8 mouse cellular contexts compared by ENCODE assay signal in the genomic region with DNA sequence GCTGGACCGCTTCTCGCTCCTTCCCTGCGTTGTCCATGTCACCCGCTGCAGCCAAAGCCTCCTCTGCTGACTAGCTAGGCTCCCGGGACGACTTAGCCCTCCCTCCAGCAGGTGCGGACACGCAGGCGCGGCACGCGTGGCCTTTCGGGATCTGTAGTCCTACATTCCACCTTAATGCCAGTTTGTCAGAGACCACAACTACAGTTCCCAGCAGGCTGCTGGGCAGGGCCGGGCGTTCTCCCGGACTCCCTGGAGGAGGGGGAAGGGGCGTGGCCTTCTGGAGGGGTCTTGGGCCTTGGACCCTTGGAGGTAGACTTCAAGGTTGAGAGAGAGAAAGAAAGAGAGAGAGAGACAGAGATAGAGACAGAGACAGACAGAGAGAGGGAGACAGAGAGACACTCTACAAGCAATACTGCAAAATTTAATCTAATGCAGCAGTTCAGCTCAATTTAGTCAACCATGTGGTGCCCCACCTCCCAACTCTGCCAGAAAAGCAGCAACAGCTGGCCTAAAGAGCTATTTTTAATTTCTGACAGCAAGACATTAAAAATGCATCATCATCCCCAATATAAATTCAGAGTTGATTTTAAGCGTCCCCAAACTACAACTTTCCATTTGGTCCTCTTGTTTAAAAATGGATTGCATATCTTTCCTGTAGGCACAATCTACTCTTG. TPM values are rescaled to one million over a fixed set of nuclear protein-coding genes. Genes with fewer than 3 reads are reported as not detected.
DNase-seq lines count a peak whose midpoint lies in the region; ATAC-seq and TF ChIP-seq lines count a peak whose summit lies in the region.

A gene (minus strand): TSS at position 141 of the 674 bp plus-strand sequence.

- 0 out of 4 replicates have a peak within 1 kb of the TSS, but pooled peaks of 1 of the 2 experiments have one; percentile 38 for H3K27ac ChIP-seq in heart, embryonic 14.5 days (replicated peaks in 1 of 2; ENCODE audit: control insufficient read depth in 1 of 2, insufficient read depth in 1 of 2, low read depth in 2 of 2, low read length in 2 of 2)
- H3K27ac ChIP-seq in liver, embryonic 11.5 days (ENCODE audit: low read depth, low read length): no peak within 1 kb of the TSS

- H3K27me3 ChIP-seq in heart, embryonic 14.5 days (ENCODE audit: control insufficient read depth, insufficient read depth, low read length): no peaks in the 10 kb centered on the region
- no peaks in the 10 kb centered on the region for H3K27me3 ChIP-seq in liver, embryonic 11.5 days (replicated peaks; ENCODE audit: control insufficient read depth, insufficient read depth, low read length)
- H3K27me3 ChIP-seq in myocyte (ENCODE audit: control insufficient read depth, insufficient read depth, insufficient read length): no peaks in the 10 kb centered on the region
- no peaks in the 10 kb centered on the region; the same call in 1 of the 2 replicates for H3K27me3 ChIP-seq in splenic B cell, adult 2 months (ENCODE audit: control insufficient read depth, insufficient read depth, low read length, poor library complexity, severe bottlenecking)

- TF ChIP-seq POLR2A in myocyte (IDR thresholded peaks at IDR 0.05; ENCODE audit: insufficient read length, low read depth): peak; percentile 100

- H3K4me3 ChIP-seq in heart, embryonic 14.5 days (ENCODE audit: control insufficient read depth in 1 of 2, insufficient read depth in 1 of 2, low read depth in 1 of 2, low read length in 2 of 2): peak within 1 kb of the TSS; percentile 79 to 80
- H3K4me3 ChIP-seq in liver, embryonic 11.5 days (ENCODE audit: low read depth, low read length): peak within 1 kb of the TSS; percentile 77
- peak within 1 kb of the TSS; percentile 94 for H3K4me3 ChIP-seq in myocyte

- H3K36me3 ChIP-seq in heart, embryonic 14.5 days (ENCODE audit: control insufficient read depth, insufficient read depth, low read length): no peaks in the 10 kb centered on the region
- H3K36me3 ChIP-seq in liver, embryonic 11.5 days (ENCODE audit: control insufficient read depth, insufficient read depth, low read length): no peaks in the 10 kb centered on the region
- H3K36me3 ChIP-seq in myocyte (ENCODE audit: control insufficient read depth, insufficient read depth): peaks cover 5% of the 10 kb centered on the region
- H3K36me3 ChIP-seq in splenic B cell, adult 2 months (ENCODE audit: control insufficient read depth, insufficient read depth, low read length, poor library complexity, severe bottlenecking): no peaks in the 10 kb centered on the region

- H3K9me3 ChIP-seq in heart, embryonic 14.5 days (ENCODE audit: control insufficient read depth, low read length): 0 out of 2 replicates have a peak, but pooled peaks cover 3% of the 10 kb centered on the region
- H3K9me3 ChIP-seq in liver, embryonic 11.5 days (ENCODE audit: control insufficient read depth, low read length): no peaks in the 10 kb centered on the region

- peak; percentile 99 for ATAC-seq in heart, embryonic 14.5 days (ENCODE audit: insufficient number of reproducible peaks, insufficient read depth, low FRiP score, low read depth)
- peak; percentile 99 for ATAC-seq in liver, embryonic 11.5 days (replicated peaks; ENCODE audit: low FRiP score)

- H3K79me2 ChIP-seq in myocyte (ENCODE audit: control insufficient read depth, insufficient read depth): peaks cover 41% of the 10 kb centered on the region

- peak; percentile 78 for DNase-seq in CD4-positive, CD25-positive, alpha-beta regulatory T cell, adult 2 months (ENCODE audit: low read depth, low spot score)
- peak; percentile 60 for DNase-seq in c-Kit-positive CD71-negative TER-119-negative erythroid progenitor cells, embryonic 14.5 days (ENCODE audit: low read depth)
- peak; percentile 91 for DNase-seq in fibroblast of lung, adult 2 months (ENCODE audit: low read depth)
- DNase-seq in kidney, postnatal 10 days: peak; percentile 95
- DNase-seq in liver, embryonic 11.5 days (ENCODE audit: low spot score): peak; percentile 85
- DNase-seq in splenic B cell, adult 2 months (ENCODE audit: low read depth, low spot score): peak; percentile 34

- WGBS in heart, embryonic 14.5 days: 4% methylated on average over 18 of the region's 18 CpGs
- WGBS in liver, embryonic 11.5 days: 4% methylated on average over 18 of the region's 18 CpGs

- H3K4me1 ChIP-seq in heart, embryonic 14.5 days (ENCODE audit: control insufficient read depth in 2 of 2, insufficient read depth in 2 of 2, low read length in 2 of 2): no peaks in the 10 kb centered on the region
- H3K4me1 ChIP-seq in liver, embryonic 11.5 days (replicated peaks; ENCODE audit: control insufficient read depth, insufficient read depth, low read length): 0 out of 2 replicates have a peak, but pooled peaks cover 4% of the 10 kb centered on the region

- peak within 1 kb of the TSS; percentile 86 for H3K9ac ChIP-seq in heart, embryonic 14.5 days (ENCODE audit: low read length)
- peak within 1 kb of the TSS; percentile 77 for H3K9ac ChIP-seq in liver, embryonic 11.5 days (ENCODE audit: low read depth, low read length)

- peak within 1 kb of the TSS; percentile 59 for H3ac ChIP-seq in myocyte (ENCODE audit: control insufficient read depth, insufficient read length)

- peak within 1 kb of the TSS; percentile 90 for H3K4me2 ChIP-seq in heart, embryonic 14.5 days (ENCODE audit: low read length)
- peak within 1 kb of the TSS; percentile 94 for H3K4me2 ChIP-seq in liver, embryonic 11.5 days
- peak within 1 kb of the TSS; percentile 89 for H3K4me2 ChIP-seq in myocyte (ENCODE audit: low read depth)

TF ChIP-seq in myocyte, 11 proteins besides CTCF, POLR2A, EP300 and RAD21:
- TF ChIP-seq TCF3 (IDR thresholded peaks at IDR 0.05; ENCODE audit: insufficient read length, low read depth): no peak
- no peak for TF ChIP-seq USF1 (IDR thresholded peaks at IDR 0.05; ENCODE audit: low read depth)
- peak; percentile 23 for TF ChIP-seq TCF12 (IDR thresholded peaks at IDR 0.05; ENCODE audit: insufficient read depth, poor library complexity, severe bottlenecking)
- TF ChIP-seq MYOD1 (IDR thresholded peaks at IDR 0.05; ENCODE audit: control insufficient read depth in 1 of 3, insufficient read length in 2 of 3, low read depth in 2 of 3): peak; percentile 78 to 92 (median 80)
- TF ChIP-seq REST (IDR thresholded peaks at IDR 0.05; ENCODE audit: insufficient read depth, insufficient read length): no peak
- TF ChIP-seq CEBPB (IDR thresholded peaks at IDR 0.05; ENCODE audit: insufficient read depth, poor library complexity, severe bottlenecking): no peak
- peak; percentile 62 for TF ChIP-seq SRF (IDR thresholded peaks at IDR 0.05; ENCODE audit: control insufficient read depth, insufficient read length, low read depth)
- peak; percentile 99 for TF ChIP-seq POLR2AphosphoS2 (IDR thresholded peaks at IDR 0.05; ENCODE audit: insufficient read length, low read depth)
- no peak for TF ChIP-seq MAX (IDR thresholded peaks at IDR 0.05; ENCODE audit: low read depth)
- TF ChIP-seq MYOG (IDR thresholded peaks at IDR 0.05; ENCODE audit: control insufficient read depth in 1 of 3, insufficient read depth in 1 of 3, insufficient read length in 2 of 3, low read depth in 2 of 3): peak; percentile 49 to 73 (median 66)
- TF ChIP-seq E2F4 (IDR thresholded peaks at IDR 0.05; ENCODE audit: insufficient read depth): no peak
TF ChIP-seq in myocyte: peak in this region for 5.

RNA-seq across cellular contexts. Expression of the gene that starts here (rescaled TPM):
- 3.0 and 3.4 TPM in 2 replicates for polyA plus RNA-seq in heart, embryonic 14.5 days (2014; fragmentation: Nextera tagmentation; extraction: Ambion mirVana)
- polyA plus RNA-seq in liver, embryonic 11.5 days (2014; fragmentation: Nextera tagmentation; extraction: Ambion mirVana): 1.4 and 1.5 TPM in 2 replicates
- 2.3 TPM for polyA plus RNA-seq in myocyte (2012; fragmentation: generic; extraction: Trizol)

Comparison
In these comparisons a context has a peak if more than half of its experiments do, and no peak if none do; other contexts are left out.
1. DNase-seq: peak in every context shown above with its lines; median percentile 95 in kidney, postnatal 10 days; 91 in fibroblast of lung, adult 2 months; 85 in liver, embryonic 11.5 days; 78 in CD4-positive, CD25-positive, alpha-beta regulatory T cell, adult 2 months; 60 in c-Kit-positive CD71-negative TER-119-negative erythroid progenitor cells, embryonic 14.5 days; 34 in splenic B cell, adult 2 months.